In genomic region chr9:47223536-47223935, GRCm38 (mm10) we compare ENCODE assay signal across 26 mouse cellular contexts.
A peak's percentile ranks its signal among the peaks of the same experiment; 100 is the strongest.
DNase-seq lines count a peak whose midpoint lies in the region; ATAC-seq lines count a peak whose summit lies in the region.
"Had no signal": no experiment of that assay in that cellular context is flagged by ENCODE, and none has a peak within 500 bp of the region (broad histone marks: within the 10 kb centered on the region; RNA-seq: fewer than 3 reads in every experiment).

No protein-coding gene starts in this region.

- 42% methylated on average over 2 of the region's 2 CpGs for WGBS in midbrain, embryonic 14.5 days
- 54% methylated on average over 2 of the region's 2 CpGs for WGBS in midbrain, embryonic 15.5 days

- H3K9me3 ChIP-seq in midbrain, embryonic 14.5 days (ENCODE audit: control insufficient read depth, low read length): no peaks in the 10 kb centered on the region
- H3K9me3 ChIP-seq in midbrain, embryonic 15.5 days: no peaks in the 10 kb centered on the region
- H3K9me3 ChIP-seq: embryonic facial prominence, embryonic 10.5 days; embryonic facial prominence, embryonic 13.5 days; forebrain, embryonic 12.5 days; forebrain, embryonic 15.5 days; hindbrain, embryonic 15.5 days had no signal

- no peaks in the 10 kb centered on the region for H3K27me3 ChIP-seq in midbrain, embryonic 14.5 days (ENCODE audit: control insufficient read depth, insufficient read depth, low read length)
- no peaks in the 10 kb centered on the region for H3K27me3 ChIP-seq in midbrain, embryonic 15.5 days (replicated peaks)
- H3K27me3 ChIP-seq: CH12.LX; embryonic facial prominence, embryonic 13.5 days; forebrain, embryonic 12.5 days; forebrain, embryonic 15.5 days; hindbrain, embryonic 15.5 days had no signal

- H3K36me3 ChIP-seq in midbrain, embryonic 14.5 days (ENCODE audit: control insufficient read depth, insufficient read depth, low read length): no peaks in the 10 kb centered on the region
- H3K36me3 ChIP-seq in midbrain, embryonic 15.5 days (replicated peaks): no peaks in the 10 kb centered on the region
- H3K36me3 ChIP-seq: embryonic facial prominence, embryonic 10.5 days; embryonic facial prominence, embryonic 13.5 days; forebrain, embryonic 12.5 days; forebrain, embryonic 15.5 days; G1E; hindbrain, embryonic 15.5 days had no signal

- DNase-seq in heart, adult 11 months: peak; percentile 73
- no peak for DNase-seq in heart, adult 18-20 months
- peak; percentile 34 for DNase-seq in left cerebral cortex, postnatal 4 days
- DNase-seq in left cerebral cortex, adult 9 months (ENCODE audit: low spot score in 2 of 2): no peak
- DNase-seq in midbrain, embryonic 14.5 days: peak; percentile 9
- peak; percentile 58 for DNase-seq in retina, postnatal 1 day
- no peak for DNase-seq in urinary bladder, postnatal 10 days (ENCODE audit: low spot score)
- DNase-seq: adrenal gland, postnatal 10 days; adrenal gland, postnatal 36 days; B cell, adult 2 months; cerebellum, adult 2 months; cerebellum, adult 9-11 months; cerebellum, postnatal 36 days; embryo, embryonic 11 days; gastrocnemius, postnatal 25 days had no signal

- H3K9ac ChIP-seq in midbrain, embryonic 14.5 days (replicated peaks; ENCODE audit: low read length): no peak overlapping the region
- H3K9ac ChIP-seq in midbrain, embryonic 15.5 days: no peak overlapping the region
- H3K9ac ChIP-seq: embryonic facial prominence, embryonic 13.5 days; forebrain, embryonic 12.5 days; forebrain, embryonic 15.5 days; hindbrain, embryonic 15.5 days had no signal

- no peaks in the 10 kb centered on the region for H3K4me1 ChIP-seq in midbrain, embryonic 14.5 days (ENCODE audit: control insufficient read depth, insufficient read depth, low read length)
- no peaks in the 10 kb centered on the region for H3K4me1 ChIP-seq in midbrain, embryonic 15.5 days
- H3K4me1 ChIP-seq: embryonic facial prominence, embryonic 13.5 days; forebrain, embryonic 12.5 days had no signal

- no peak for ATAC-seq in midbrain, embryonic 14.5 days (ENCODE audit: low FRiP score, low TSS enrichment)
- no peak for ATAC-seq in midbrain, embryonic 15.5 days (replicated peaks)
- ATAC-seq: forebrain, embryonic 15.5 days; Patski had no signal

- intact Hi-C loops in left cerebral cortex, postnatal 4 days (cut with DNase I): no loop called here

- H3K4me2 ChIP-seq in midbrain, embryonic 14.5 days (ENCODE audit: low read length): no peak overlapping the region
- no peak overlapping the region for H3K4me2 ChIP-seq in midbrain, embryonic 15.5 days
- H3K4me2 ChIP-seq: embryonic facial prominence, embryonic 13.5 days; forebrain, embryonic 12.5 days; forebrain, embryonic 15.5 days; heart, embryonic 11.5 days; hindbrain, embryonic 15.5 days had no signal

- H3K27ac ChIP-seq in midbrain, embryonic 14.5 days (replicated peaks; ENCODE audit: low read depth, low read length): no peak overlapping the region
- no peak overlapping the region for H3K27ac ChIP-seq in midbrain, embryonic 15.5 days
- H3K27ac ChIP-seq: embryonic facial prominence, embryonic 10.5 days; embryonic facial prominence, embryonic 13.5 days; forebrain, embryonic 12.5 days; forebrain, embryonic 15.5 days; hindbrain, embryonic 15.5 days had no signal

- no peak overlapping the region for H3K4me3 ChIP-seq in midbrain, embryonic 14.5 days (replicated peaks; ENCODE audit: low read depth, low read length)
- no peak overlapping the region for H3K4me3 ChIP-seq in midbrain, embryonic 15.5 days
- H3K4me3 ChIP-seq: embryonic facial prominence, embryonic 10.5 days; embryonic facial prominence, embryonic 13.5 days; erythroblast, embryonic 14.5 days; forebrain, embryonic 12.5 days; forebrain, embryonic 15.5 days; hindbrain, embryonic 15.5 days had no signal

Comparison
In these comparisons a context has a peak if more than half of its experiments do, and no peak if none do; other contexts are left out.
1. DNase-seq: peak in heart, adult 11 months (single experiment), left cerebral cortex, postnatal 4 days (single experiment), midbrain, embryonic 14.5 days (single experiment) and retina, postnatal 1 day (single experiment); none in heart, adult 18-20 months (0 of 2), left cerebral cortex, adult 9 months (0 of 2) and urinary bladder, postnatal 10 days (single experiment).